Mouse (Mus musculus) thymus, adult 2 months (tissue): ENCODE measurements around the gene Ufd1. TPM values are rescaled to one million over a fixed set of nuclear protein-coding genes. Genes with fewer than 3 reads are reported as not detected.

ENCODE experiments used
- DNase-seq: peaks from one replicate; pipeline ENCODE4 v3.0.0; 2021
- H3K27ac ChIP-seq: fragments of 200-500 bp; 2 replicates; pipeline ENCODE4 v1.5.1; 2012; ENCODE audit warnings: low read length, control low read depth; ENCODE audit not compliant: control insufficient read depth, insufficient read depth
- H3K27me3 ChIP-seq: fragments of 200-500 bp; 2 replicates; pipeline ENCODE4 v1.6.1; 2012; ENCODE audit warnings: mild to moderate bottlenecking, low read length, moderate library complexity, mixed read lengths; ENCODE audit not compliant: control insufficient read depth, insufficient read depth
- H3K36me3 ChIP-seq: fragments of 200-500 bp; 2 replicates; pipeline ENCODE4 v1.6.1; 2012; ENCODE audit warnings: mild to moderate bottlenecking, low read length, moderate library complexity; ENCODE audit not compliant: control insufficient read depth, insufficient read depth
- H3K4me1 ChIP-seq: fragments of 200-500 bp; replicated peaks from 2 replicates; pipeline ENCODE4 v1.6.1; 2012; ENCODE audit warnings: low read length; ENCODE audit not compliant: control insufficient read depth, insufficient read depth
- H3K4me3 ChIP-seq: fragments of 200-500 bp; 2 replicates; pipeline ENCODE4 v1.5.1; 2012; ENCODE audit warnings: mild to moderate bottlenecking, low read length, control low read depth, moderate library complexity; ENCODE audit not compliant: control insufficient read depth, insufficient read depth
- CTCF ChIP-seq: fragments of 200-500 bp; IDR thresholded peaks from 2 replicates; pipeline ENCODE4 v1.5.1; 2012; ENCODE audit warnings: mild to moderate bottlenecking, control low read depth, low read length, moderate library complexity, borderline replicate concordance; ENCODE audit not compliant: control insufficient read depth, poor library complexity, insufficient read depth; ENCODE audit errors: extremely low read depth
- POLR2A ChIP-seq: fragments of 200-500 bp; IDR thresholded peaks from 2 replicates; pipeline ENCODE4 v1.6.1; 2012; ENCODE audit warnings: mild to moderate bottlenecking, low read length, control low read depth, moderate library complexity; ENCODE audit not compliant: control insufficient read depth, poor library complexity, insufficient read depth; ENCODE audit errors: extremely low read depth
- WGBS: fragments of 180-500 bp; shearing (Covaris S2); methylation state at CpG from one replicate; pipeline ENCODE4 v1.1.7; 2018; 5-methylcytosine and 5-hydroxymethylcytosine counted together
- polyA plus RNA-seq: library from polyadenylated mRNA; depleted of rRNA; stranded (reverse); fragments of >200 nt; gene quantifications from 2 replicates; pipeline ENCODE4 v1.2.3, GENCODE M21; 2012

Gene Ufd1
- polyA plus RNA-seq, 1 experiment, result 47.3 TPM

GRCm38 (mm10) chr16:18776556-18777100 is 35.0 kb upstream of the Ufd1 start, which contains the start of gene Cldn5:
Cldn5 (plus strand) TSS chr16:18776847.
- no peak within 1 kb of the TSS for H3K4me3 ChIP-seq
- DNase-seq, result no peak
- no peaks in the 10 kb centered on the region for H3K4me1 ChIP-seq
- TF ChIP-seq POLR2A (no peak), CTCF (no peak)
- 31% methylated on average over 19 of the region's 19 CpGs for WGBS
- no peak within 1 kb of the TSS for H3K27ac ChIP-seq
- no peaks in the 10 kb centered on the region; the same call in 1 of the 2 replicates for H3K27me3 ChIP-seq
- 0 out of 2 replicates have a peak, but pooled peaks cover 2% of the 10 kb centered on the region for H3K36me3 ChIP-seq

DNA sequence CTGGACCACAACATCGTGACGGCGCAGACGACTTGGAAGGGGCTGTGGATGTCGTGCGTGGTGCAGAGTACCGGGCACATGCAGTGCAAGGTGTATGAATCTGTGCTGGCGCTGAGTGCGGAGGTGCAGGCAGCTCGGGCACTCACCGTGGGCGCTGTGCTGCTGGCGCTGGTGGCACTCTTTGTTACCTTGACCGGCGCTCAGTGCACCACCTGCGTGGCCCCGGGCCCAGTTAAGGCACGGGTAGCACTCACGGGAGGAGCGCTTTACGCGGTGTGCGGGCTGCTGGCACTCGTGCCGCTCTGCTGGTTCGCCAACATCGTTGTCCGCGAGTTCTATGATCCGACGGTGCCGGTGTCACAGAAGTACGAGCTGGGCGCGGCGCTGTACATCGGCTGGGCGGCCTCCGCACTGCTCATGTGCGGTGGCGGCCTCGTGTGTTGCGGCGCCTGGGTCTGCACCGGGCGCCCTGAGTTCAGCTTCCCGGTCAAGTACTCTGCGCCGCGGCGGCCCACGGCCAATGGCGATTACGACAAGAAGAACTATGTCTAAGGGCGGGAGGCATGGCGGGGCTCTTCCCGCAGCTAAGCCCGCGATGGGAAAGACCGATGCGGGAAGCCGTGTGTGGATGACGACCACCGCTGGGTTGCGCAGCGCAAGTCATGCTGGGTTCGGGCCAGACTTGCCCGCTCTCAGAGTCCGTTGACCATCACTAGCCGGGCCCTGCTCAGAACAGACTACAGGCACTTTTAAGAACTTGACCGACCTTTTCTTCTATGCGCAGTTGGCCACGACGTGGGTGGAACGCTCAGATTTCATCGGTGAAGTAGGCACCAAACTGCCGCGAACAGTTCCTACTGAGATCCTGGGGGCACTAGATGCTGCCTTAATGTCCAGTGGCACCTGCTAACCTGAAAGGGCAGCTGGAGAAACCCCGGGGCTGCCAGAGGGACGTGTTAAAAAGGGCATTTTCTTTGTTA is 34.2 kb upstream of the Ufd1 start:
- H3K4me1 ChIP-seq, result no peaks in the 10 kb centered on the region
- no peak for DNase-seq
- no peaks in the 10 kb centered on the region; the same call in 1 of the 2 replicates for H3K27me3 ChIP-seq
- H3K27ac ChIP-seq, result no peak overlapping the region
- TF ChIP-seq CTCF (no peak), POLR2A (no peak)
- no peak overlapping the region for H3K4me3 ChIP-seq
- 6% methylated on average over 80 of the region's 80 CpGs for WGBS
- 0 out of 2 replicates have a peak, but pooled peaks cover 3% of the 10 kb centered on the region for H3K36me3 ChIP-seq

- Histone ChIP-seq H3K27me3 (no peaks in the 10 kb centered on the region; the same call in 1 of the 2 replicates), H3K4me1 (no peaks in the 10 kb centered on the region), H3K27ac (no peak overlapping the region), H3K4me3 (no peak overlapping the region), H3K36me3 (peaks cover 4% of the 10 kb centered on the region; the same call in 1 of the 2 replicates)
- TF ChIP-seq CTCF, result no peak
- no peak for DNase-seq
- WGBS, result 64% methylated on average over 2 of the region's 2 CpGs
Measured at GRCm38 (mm10) chr16:18778461-18778860, 33.1 kb upstream of the Ufd1 start.

DNA sequence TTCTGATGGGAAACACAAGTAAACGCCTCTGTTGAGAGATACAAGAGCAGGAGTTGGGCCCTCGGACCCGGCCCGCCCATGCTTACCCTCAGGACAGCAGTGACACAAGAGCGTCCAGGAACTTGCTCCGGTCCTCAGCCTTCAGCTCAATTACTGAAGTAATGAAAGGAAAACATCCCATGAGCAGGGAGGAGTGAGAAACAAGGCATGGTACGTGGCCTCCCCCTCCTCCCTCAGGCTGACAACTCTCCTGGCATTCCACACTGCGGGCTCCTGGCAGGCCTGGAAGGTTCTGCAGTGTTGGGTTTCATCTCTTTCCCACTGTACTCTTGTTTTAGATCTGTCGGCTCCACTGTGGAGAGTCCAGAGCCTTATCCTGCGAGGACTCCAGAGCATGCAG is 29.8 kb upstream of the Ufd1 start:
- WGBS, result 97% methylated on average over 10 of the region's 10 CpGs
- no peaks in the 10 kb centered on the region for H3K4me1 ChIP-seq
- no peaks in the 10 kb centered on the region; the same call in 1 of the 2 replicates for H3K27me3 ChIP-seq
- no peak for TF ChIP-seq POLR2A
- TF ChIP-seq CTCF, result no peak
- H3K4me3 ChIP-seq, result no peak overlapping the region
- H3K27ac ChIP-seq, result no peak overlapping the region
- DNase-seq, result no peak
- H3K36me3 ChIP-seq, result peaks cover 17% of the 10 kb centered on the region

GRCm38 (mm10) chr16:18785025-18785424 is 26.6 kb upstream of the Ufd1 start:
- H3K4me1 ChIP-seq, result no peaks in the 10 kb centered on the region
- DNase-seq, result no peak
- TF ChIP-seq POLR2A (no peak), CTCF (no peak)
- no peak overlapping the region for H3K4me3 ChIP-seq
- WGBS, result 98% methylated on average over 7 of the region's 7 CpGs
- H3K27me3 ChIP-seq, result no peaks in the 10 kb centered on the region
- no peak overlapping the region for H3K27ac ChIP-seq
- peaks cover 31% of the 10 kb centered on the region for H3K36me3 ChIP-seq

DNA sequence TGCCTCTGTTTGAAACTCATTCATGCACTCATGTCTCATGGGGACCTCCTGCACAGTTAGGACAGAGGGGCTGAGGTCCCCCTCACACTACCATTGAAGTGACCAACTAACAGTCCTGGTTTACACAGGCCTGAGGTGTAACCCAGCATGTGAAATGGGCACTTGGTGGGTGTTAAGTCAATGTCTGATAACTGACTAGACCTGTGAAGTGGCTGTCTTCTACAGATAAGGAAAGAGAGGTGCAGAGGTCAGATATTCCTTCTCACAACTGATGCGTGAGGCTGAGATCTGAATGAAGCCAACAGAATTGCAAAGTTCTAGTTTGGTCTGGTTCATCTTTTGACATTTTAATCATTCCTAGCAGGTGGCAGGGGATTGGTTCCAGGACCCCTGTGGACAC is 26.1 kb upstream of the Ufd1 start:
- Histone ChIP-seq H3K4me1 (no peaks in the 10 kb centered on the region), H3K27ac (no peak overlapping the region), H3K27me3 (no peaks in the 10 kb centered on the region), H3K4me3 (no peak overlapping the region), H3K36me3 (peaks cover 36% of the 10 kb centered on the region)
- no peak for DNase-seq
- WGBS, result 97% methylated on average over 1 of the region's 1 CpGs
- TF ChIP-seq POLR2A (no peak), CTCF (no peak)

GRCm38 (mm10) chr16:18786652-18787051 is 24.9 kb upstream of the Ufd1 start:
- no peak for TF ChIP-seq POLR2A
- no peak for TF ChIP-seq CTCF
- Histone ChIP-seq H3K27me3 (no peaks in the 10 kb centered on the region), H3K4me1 (no peaks in the 10 kb centered on the region), H3K4me3 (no peak overlapping the region), H3K27ac (no peak overlapping the region), H3K36me3 (peaks cover 40% of the 10 kb centered on the region)
- 96% methylated on average over 10 of the region's 10 CpGs for WGBS
- no peak for DNase-seq
